Mouse (Mus musculus) cerebellum, postnatal 4 days (tissue): ENCODE data around the gene Nit1.

Experiments used
- DNase-seq, 2 experiments: peaks; one replicate each; pipeline ENCODE4 v3.0.0; 2022; ENCODE audit warnings: low spot score in 2 of 2, mixed read lengths in 1 of 2

Nit1 gene

DNA sequence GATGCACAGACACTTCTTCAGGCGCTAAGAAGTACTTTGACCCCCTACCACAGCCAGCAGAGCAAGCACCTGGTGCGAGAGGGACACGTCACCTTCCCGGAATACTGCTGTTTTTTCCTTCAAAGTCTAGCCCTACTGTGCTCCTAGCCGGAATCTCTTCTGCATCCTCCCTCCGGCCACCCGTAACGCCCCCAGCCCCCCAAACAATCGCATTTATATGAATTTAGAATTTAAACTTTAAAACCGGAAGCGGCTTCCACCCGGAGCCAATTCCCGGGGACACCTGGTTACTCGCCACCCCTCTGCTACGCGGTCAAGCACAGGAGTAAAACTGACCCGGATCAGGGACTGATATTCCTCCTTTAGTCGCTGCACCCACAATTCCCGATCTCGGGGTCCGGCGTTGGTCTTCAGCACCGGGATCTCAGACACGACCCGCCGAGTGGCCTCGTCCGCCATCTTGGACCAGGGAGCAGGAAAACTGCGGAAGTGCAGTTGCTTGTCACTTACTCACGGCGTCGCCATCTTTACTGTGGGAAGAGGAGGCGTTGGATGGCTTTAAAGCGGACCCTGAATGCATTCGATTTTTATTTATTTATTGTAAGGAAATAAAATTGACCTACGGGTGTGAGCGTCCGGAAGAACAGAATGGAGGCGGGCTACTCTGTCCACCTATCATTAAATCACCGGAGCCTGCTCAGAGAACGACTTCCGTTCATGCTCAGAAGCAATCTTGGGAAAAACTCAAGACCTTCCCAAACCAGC, 51.0 kb downstream of the Nit1 start, which contains the start of gene Ufc1:
Ufc1 (minus strand) TSS at position 727 of the 765 bp plus-strand sequence.
- DNase-seq: peak; percentile 53 to 79

DNA sequence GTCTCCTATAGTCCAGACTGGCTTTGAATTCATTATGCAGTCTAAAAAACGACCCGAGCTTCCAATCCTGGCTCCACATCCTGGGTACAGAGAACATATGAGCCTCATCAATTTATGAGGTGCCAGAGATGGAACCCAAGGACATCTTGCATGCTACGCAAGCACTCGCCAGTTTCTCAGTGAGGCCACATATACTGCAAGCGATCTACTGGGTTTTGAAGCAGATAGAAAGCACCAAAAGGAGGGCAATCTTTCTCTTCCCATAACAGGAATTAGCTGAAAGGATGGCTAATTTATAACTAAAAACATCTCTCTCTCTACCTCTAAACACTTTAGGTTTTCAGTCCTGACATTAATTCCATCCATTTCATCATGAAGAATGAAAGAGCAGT, 51.5 kb downstream of the Nit1 start:
- no peak for DNase-seq

DNA sequence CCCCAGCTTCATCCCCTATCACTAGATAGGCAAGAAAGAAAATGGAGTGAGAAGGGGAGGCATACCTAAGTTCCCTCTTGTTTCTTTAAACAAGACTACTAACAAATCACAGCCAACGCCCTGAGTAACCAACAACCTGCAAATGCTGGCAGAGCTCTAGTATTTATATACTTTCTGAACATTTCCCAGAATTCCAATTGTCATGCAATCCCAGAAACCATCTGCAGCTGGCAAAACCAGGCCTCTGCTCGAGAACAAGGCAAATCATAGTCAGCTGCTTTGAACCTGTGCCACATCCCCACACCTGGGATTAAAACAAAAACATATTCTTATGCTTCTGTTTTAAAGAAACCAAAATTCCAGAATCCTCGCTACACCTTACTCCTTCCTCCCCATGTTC, 52.1 kb downstream of the Nit1 start:
- DNase-seq: no peak

DNA sequence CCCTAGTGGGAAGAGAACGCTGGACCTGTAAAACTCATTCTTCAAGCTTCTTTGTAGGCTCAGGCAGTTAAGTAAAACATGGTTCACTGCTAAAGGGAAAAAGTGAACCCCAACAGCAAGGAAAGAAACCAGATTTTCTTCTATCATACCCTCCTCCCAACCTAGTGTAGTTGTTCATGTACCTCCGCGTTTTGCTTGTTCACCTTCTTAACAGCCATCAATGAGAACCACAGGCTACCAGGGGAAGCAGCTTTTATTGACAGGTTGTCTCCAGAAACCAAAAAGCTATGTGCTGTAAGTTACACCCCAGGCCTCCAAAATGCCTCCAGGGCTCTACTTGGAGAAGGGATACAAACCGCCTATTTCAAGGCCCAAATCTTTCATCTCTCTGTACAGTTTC, 57.1 kb downstream of the Nit1 start:
- DNase-seq: no peak
